Mouse (Mus musculus) heart, postnatal 14 days (tissue): ENCODE data around the gene Zfp239. TPM values are rescaled to one million over a fixed set of nuclear protein-coding genes. Genes with fewer than 3 reads are reported as not detected.

Experiments
- total RNA-seq, 2 experiments: library from RNA; stranded (reverse); gene quantifications; 2 replicates each; pipeline ENCODE4 v1.2.3; 2021

Zfp239 gene
- total RNA-seq, 2 experiments from 2014 or later = 0.22 to 1.1 TPM

Other genes with a start within 250 kb of the Zfp239 start
- gene Zfp637, start 20.9 kb upstream of the Zfp239 start, total RNA-seq = 10 to 100 TPM; 30.2 to 32.0 TPM
- gene Hnrnpf, start 38.2 kb downstream of the Zfp239 start, total RNA-seq = 100 to 1,000 TPM; 228 to 255 TPM
- not detected for gene Fxyd4, start 75.6 kb downstream of the Zfp239 start, total RNA-seq
- gene Rasgef1a, start 149.3 kb downstream of the Zfp239 start, total RNA-seq = under 1 TPM; 0.12 to 0.19 TPM